22 mouse cellular contexts compared by ENCODE assay signal in genomic region chr14:8029752-8030151, GRCm38 (mm10). TPM values are rescaled to one million over a fixed set of nuclear protein-coding genes. Genes with fewer than 3 reads are reported as not detected.
DNase-seq lines count a peak whose midpoint lies in the region; ATAC-seq and TF ChIP-seq lines count a peak whose summit lies in the region.
"Had no signal": no experiment of that assay in that cellular context is flagged by ENCODE, and none has a peak within 500 bp of the region (broad histone marks: within the 10 kb centered on the region; RNA-seq: fewer than 3 reads in every experiment).

No protein-coding gene starts in this region.

- no peaks in the 10 kb centered on the region; the same call in 1 of the 2 replicates for H3K79me2 ChIP-seq in heart, adult 2 months (replicated peaks; ENCODE audit: control insufficient read depth, insufficient read depth, low read length)
- no peaks in the 10 kb centered on the region for H3K79me2 ChIP-seq in liver, adult 2 months (ENCODE audit: control insufficient read depth, insufficient read depth, low read length)

- WGBS in heart, adult 2 months, result 90% methylated on average over 1 of the region's 1 CpGs
- 69% methylated on average over 1 of the region's 1 CpGs for WGBS in heart, embryonic 11.5 days (ENCODE audit: insufficient replicate concordance)
- 81% methylated on average over 1 of the region's 1 CpGs for WGBS in heart, postnatal 0 days
- WGBS in liver, adult 2 months, result 19% methylated on average over 1 of the region's 1 CpGs

- no peak for TF ChIP-seq EP300 in heart, adult 2 months (IDR thresholded peaks at IDR 0.05; ENCODE audit: insufficient read depth, low read depth, low read length)
- TF ChIP-seq EP300 in heart, postnatal 0 days (IDR thresholded peaks at IDR 0.05; ENCODE audit: low read depth), result no peak

- H3K9ac ChIP-seq in heart, adult 2 months (ENCODE audit: low read depth, low read length), result no peak overlapping the region
- H3K9ac ChIP-seq in heart, embryonic 11.5 days (ENCODE audit: low read depth, low read length), result no peak overlapping the region
- H3K9ac ChIP-seq in heart, postnatal 0 days (replicated peaks; ENCODE audit: low read depth, low read length), result no peak overlapping the region
- no peak overlapping the region for H3K9ac ChIP-seq in liver, adult 2 months (ENCODE audit: low read depth, low read length)
- H3K9ac ChIP-seq: embryonic facial prominence, embryonic 15.5 days; hindbrain, embryonic 14.5 days; intestine, embryonic 15.5 days had no signal

- H3K9me3 ChIP-seq in heart, embryonic 11.5 days (replicated peaks; ENCODE audit: control insufficient read depth, low read length), result no peaks in the 10 kb centered on the region
- no peaks in the 10 kb centered on the region for H3K9me3 ChIP-seq in heart, postnatal 0 days (replicated peaks; ENCODE audit: control insufficient read depth, low read length)
- H3K9me3 ChIP-seq: embryonic facial prominence, embryonic 15.5 days; forebrain, embryonic 10.5 days; hindbrain, embryonic 10.5 days; intestine, embryonic 15.5 days had no signal

- no peaks in the 10 kb centered on the region for H3K27me3 ChIP-seq in heart, adult 2 months (ENCODE audit: control insufficient read depth, insufficient read depth, low read length)
- H3K27me3 ChIP-seq in heart, embryonic 11.5 days (ENCODE audit: control insufficient read depth, insufficient read depth, low read length), result no peaks in the 10 kb centered on the region
- no peaks in the 10 kb centered on the region for H3K27me3 ChIP-seq in heart, postnatal 0 days (ENCODE audit: control insufficient read depth, insufficient read depth, low read length)
- no peaks in the 10 kb centered on the region for H3K27me3 ChIP-seq in liver, adult 2 months (ENCODE audit: control insufficient read depth, insufficient read depth, low read length)
- H3K27me3 ChIP-seq: CH12.LX; embryonic facial prominence, embryonic 15.5 days; intestine, embryonic 15.5 days; Patski had no signal

- H3K4me2 ChIP-seq in heart, embryonic 11.5 days, result no peak overlapping the region
- H3K4me2 ChIP-seq in heart, postnatal 0 days (ENCODE audit: low read depth, low read length), result no peak overlapping the region
- H3K4me2 ChIP-seq: embryonic facial prominence, embryonic 15.5 days; hindbrain, embryonic 14.5 days; intestine, embryonic 15.5 days had no signal

- peaks cover 3% of the 10 kb centered on the region; the same call in 1 of the 2 replicates for H3K4me1 ChIP-seq in heart, adult 2 months (ENCODE audit: control insufficient read depth, insufficient read depth, low read length)
- peaks cover 4% of the 10 kb centered on the region for H3K4me1 ChIP-seq in heart, embryonic 11.5 days (ENCODE audit: control insufficient read depth, insufficient read depth, low read length)
- H3K4me1 ChIP-seq in heart, postnatal 0 days (ENCODE audit: control insufficient read depth, insufficient read depth), result peaks cover 9% of the 10 kb centered on the region; the same call in 1 of the 2 replicates
- peaks cover 26% of the 10 kb centered on the region for H3K4me1 ChIP-seq in liver, adult 2 months (ENCODE audit: control insufficient read depth, insufficient read depth, low read length)
- H3K4me1 ChIP-seq: embryonic facial prominence, embryonic 15.5 days; intestine, embryonic 15.5 days had no signal

- H3K27ac ChIP-seq in heart, adult 2 months, result peak overlapping the region; percentile 34
- no peak overlapping the region for H3K27ac ChIP-seq in heart, embryonic 11.5 days (ENCODE audit: low read depth, low read length)
- H3K27ac ChIP-seq in heart, postnatal 0 days (ENCODE audit: low read depth), result peak overlapping the region; percentile 64
- H3K27ac ChIP-seq in liver, adult 2 months (replicated peaks; ENCODE audit: insufficient read depth, low read depth, low read length), result peak overlapping the region; percentile 71
- H3K27ac ChIP-seq: embryonic facial prominence, embryonic 15.5 days; hindbrain, embryonic 10.5 days; hindbrain, embryonic 14.5 days; intestine, embryonic 15.5 days had no signal

- intact Hi-C loops in heart, adult 2 months (cut with DNase I), result no loop called here

- DNase-seq in heart, adult 2 months, result no peak
- no peak for DNase-seq in heart, postnatal 0 days (ENCODE audit: low spot score)
- no peak for DNase-seq in heart, adult 11 months
- peak; percentile 61 for DNase-seq in liver, adult 2 months (ENCODE audit: extremely low read depth, low read depth, low spot score)
- DNase-seq in liver, result no peak
- DNase-seq: cerebellum, adult 8-10 months; cerebellum, postnatal 14 days; embryo, embryonic 11 days had no signal

- no peak for TF ChIP-seq POLR2A in heart, adult 2 months (IDR thresholded peaks at IDR 0.05; ENCODE audit: insufficient read depth, low read depth, low read length)
- TF ChIP-seq POLR2A in liver, adult 2 months (IDR thresholded peaks at IDR 0.05; ENCODE audit: extremely low read depth, insufficient read depth, low read length), result no peak

- TF ChIP-seq CTCF in heart, adult 2 months (IDR thresholded peaks at IDR 0.05), result no peak
- TF ChIP-seq CTCF in heart, postnatal 0 days (IDR thresholded peaks at IDR 0.05; ENCODE audit: low read depth), result no peak
- TF ChIP-seq CTCF in liver, adult 2 months (IDR thresholded peaks at IDR 0.05; ENCODE audit: low read depth, low read length), result no peak

- peaks cover 2% of the 10 kb centered on the region for H3K36me3 ChIP-seq in heart, adult 2 months (ENCODE audit: control insufficient read depth, insufficient read depth, low read length)
- no peaks in the 10 kb centered on the region for H3K36me3 ChIP-seq in heart, embryonic 11.5 days (ENCODE audit: control insufficient read depth, insufficient read depth, low read length)
- no peaks in the 10 kb centered on the region for H3K36me3 ChIP-seq in heart, postnatal 0 days (replicated peaks; ENCODE audit: control insufficient read depth, insufficient read depth, low read length)
- H3K36me3 ChIP-seq in liver, adult 2 months (ENCODE audit: control insufficient read depth, insufficient read depth, low read length), result 0 out of 2 replicates have a peak, but pooled peaks cover 2% of the 10 kb centered on the region
- H3K36me3 ChIP-seq: embryonic facial prominence, embryonic 15.5 days; forebrain, embryonic 10.5 days; hindbrain, embryonic 10.5 days; intestine, embryonic 15.5 days had no signal

- no peak overlapping the region for H3K4me3 ChIP-seq in heart, adult 2 months
- H3K4me3 ChIP-seq in heart, embryonic 11.5 days (ENCODE audit: low read depth, low read length), result no peak overlapping the region
- no peak overlapping the region for H3K4me3 ChIP-seq in heart, postnatal 0 days (ENCODE audit: low read depth, low read length)
- no peak overlapping the region for H3K4me3 ChIP-seq in liver, adult 2 months (ENCODE audit: insufficient read depth, low read depth, low read length)
- H3K4me3 ChIP-seq: embryonic facial prominence, embryonic 15.5 days; erythroblast, embryonic 14.5 days; forebrain, embryonic 10.5 days; hindbrain, embryonic 10.5 days; intestine, embryonic 15.5 days had no signal

- no peak for ATAC-seq in heart, embryonic 11.5 days (replicated peaks; ENCODE audit: insufficient number of reproducible peaks, low FRiP score, low TSS enrichment)
- no peak for ATAC-seq in heart, postnatal 0 days (ENCODE audit: insufficient read depth, low read depth)
- ATAC-seq: activated CD4-positive, CD25-positive, alpha-beta regulatory T cell, adult 4 months; forebrain, embryonic 14.5 days; intestine, embryonic 15.5 days; Patski had no signal

RNA-seq across cellular contexts. Expression of gene Abhd6, which starts 27.1 kb away (rescaled TPM):
- total RNA-seq in heart, adult 2 months (2021), result 10 to 100 TPM in 1 of 2 experiments, 1 to 10 TPM in 1; 8.9 to 13.7 TPM
- 12.4 and 15.3 TPM in 2 replicates for polyA plus RNA-seq in heart, adult 2 months (2012; rRNA removed)
- polyA plus RNA-seq in heart, embryonic 11.5 days (2014; fragmentation: Nextera tagmentation; extraction: Ambion mirVana), result 9.4 and 10.2 TPM in 2 replicates
- total RNA-seq in heart, postnatal 0 days (2014; rRNA removed; ENCODE audit: low replicate concordance), result 2.2 and 2.5 TPM in 2 replicates
- 9.1 and 10.1 TPM in 2 replicates for polyA plus RNA-seq in heart, postnatal 0 days (2015; fragmentation: Nextera tagmentation; extraction: Ambion mirVana)
- total RNA-seq in liver, adult 2 months (2014; rRNA removed), result 17.4 and 29.2 TPM in 2 replicates
- polyA plus RNA-seq in liver, adult 2 months (2012; rRNA removed), result 39.6 and 45.2 TPM in 2 replicates
- polyA plus RNA-seq: erythroblast, embryonic 14.5 days had no signal

RNA-seq across cellular contexts. Expression of gene Dnase1l3, which starts 35.4 kb away (rescaled TPM):
- total RNA-seq in heart, adult 2 months (2021), result under 1 TPM in 1 of 2 experiments, not detected in 1; 0.07 TPM
- polyA plus RNA-seq in heart, adult 2 months (2012; rRNA removed), result 0.12 and 0.57 TPM in 2 replicates
- polyA plus RNA-seq in heart, embryonic 11.5 days (2014; fragmentation: Nextera tagmentation; extraction: Ambion mirVana), result 0.06 TPM in 1 of 2 replicates, not detected in the other
- total RNA-seq in heart, postnatal 0 days (2014; rRNA removed; ENCODE audit: low replicate concordance), result not detected in 2 replicates
- 0.03 TPM in 2 replicates for polyA plus RNA-seq in heart, postnatal 0 days (2015; fragmentation: Nextera tagmentation; extraction: Ambion mirVana)
- total RNA-seq in liver, adult 2 months (2014; rRNA removed), result 10.0 and 10.9 TPM in 2 replicates
- polyA plus RNA-seq in liver, adult 2 months (2012; rRNA removed), result 20.5 and 24.3 TPM in 2 replicates
- total RNA-seq: common myeloid progenitor, adult 5-6 weeks; gastrocnemius, adult 8-10 months; heart, postnatal 10 days had no signal
- polyA plus RNA-seq: erythroblast, embryonic 14.5 days; forebrain, embryonic 10.5 days had no signal

RNA-seq across cellular contexts. Expression of gene Rpp14, which starts 50.4 kb away (rescaled TPM):
- total RNA-seq in heart, adult 2 months (2021), result 10 to 100 TPM; 23.1 to 29.7 TPM
- 11.2 and 16.7 TPM in 2 replicates for polyA plus RNA-seq in heart, adult 2 months (2012; rRNA removed)
- 40.0 and 43.5 TPM in 2 replicates for polyA plus RNA-seq in heart, embryonic 11.5 days (2014; fragmentation: Nextera tagmentation; extraction: Ambion mirVana)
- total RNA-seq in heart, postnatal 0 days (2014; rRNA removed; ENCODE audit: low replicate concordance), result 22.7 and 61.8 TPM in 2 replicates
- 42.4 and 42.8 TPM in 2 replicates for polyA plus RNA-seq in heart, postnatal 0 days (2015; fragmentation: Nextera tagmentation; extraction: Ambion mirVana)
- total RNA-seq in liver, adult 2 months (2014; rRNA removed), result 18.8 and 19.5 TPM in 2 replicates
- 5.4 and 6.9 TPM in 2 replicates for polyA plus RNA-seq in liver, adult 2 months (2012; rRNA removed)

Comparison
In these comparisons a context has a peak if more than half of its experiments do, and no peak if none do; other contexts are left out.
1. RNA of gene Dnase1l3, which starts 35.4 kb away (polyA plus RNA-seq): 20.5 to 24.3 TPM in liver, adult 2 months; 0.12 to 0.57 TPM in heart, adult 2 months, 0.06 TPM in heart, embryonic 11.5 days and 0.03 TPM in heart, postnatal 0 days; every median in the first group is over 10 times any median in the second.